27 mouse cellular contexts compared by ENCODE assay signal in the genomic region with DNA sequence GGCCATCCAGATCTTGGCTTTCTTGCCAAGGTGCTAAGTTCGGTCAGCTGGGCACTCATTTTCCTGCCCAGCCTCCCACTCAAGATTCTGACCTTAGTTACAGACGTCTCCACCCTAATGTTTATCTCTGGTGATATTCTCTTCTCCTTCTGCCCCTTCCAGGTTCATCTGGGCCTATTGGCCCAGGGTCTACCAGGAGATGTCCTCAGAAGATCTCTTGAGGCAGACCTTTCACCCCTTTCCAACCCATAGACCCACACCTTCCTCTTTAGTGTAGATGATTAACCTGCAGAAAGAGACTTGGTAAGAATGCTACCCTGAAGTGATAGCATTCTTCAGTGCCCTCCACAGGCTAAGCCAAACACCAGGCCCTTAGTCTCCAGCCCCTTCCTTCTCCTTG. TPM values are rescaled to one million over a fixed set of nuclear protein-coding genes. Genes with fewer than 3 reads are reported as not detected.
DNase-seq lines count a peak whose midpoint lies in the region; ATAC-seq and TF ChIP-seq lines count a peak whose summit lies in the region.
"Had no signal": no experiment of that assay in that cellular context is flagged by ENCODE, and none has a peak within 500 bp of the region (broad histone marks: within the 10 kb centered on the region; RNA-seq: fewer than 3 reads in every experiment).

No protein-coding gene starts in this region.

- no peak for ATAC-seq in kidney, embryonic 15.5 days (replicated peaks; ENCODE audit: low FRiP score)
- ATAC-seq in midbrain, embryonic 15.5 days (replicated peaks), result no peak
- ATAC-seq in neural tube, embryonic 15.5 days (ENCODE audit: low FRiP score), result no peak
- ATAC-seq: CD4-positive, CD25-positive, alpha-beta regulatory T cell, adult 4 months; forebrain, embryonic 16.5 days had no signal

- H3K9me3 ChIP-seq in kidney, embryonic 15.5 days (replicated peaks), result no peaks in the 10 kb centered on the region
- no peaks in the 10 kb centered on the region for H3K9me3 ChIP-seq in midbrain, embryonic 15.5 days
- no peaks in the 10 kb centered on the region for H3K9me3 ChIP-seq in midbrain, embryonic 10.5 days (replicated peaks)
- H3K9me3 ChIP-seq in neural tube, embryonic 15.5 days (replicated peaks), result no peaks in the 10 kb centered on the region
- H3K9me3 ChIP-seq: forebrain, embryonic 10.5 days; heart, embryonic 15.5 days; limb, embryonic 10.5 days; liver, embryonic 15.5 days; midbrain, embryonic 12.5 days; neural tube, embryonic 12.5 days had no signal

- intact Hi-C loops in gastrocnemius, adult 2 months (cut with DNase I), result loop anchor here (5.0 kb wide), 1 partner anchor 49 kb away; no protein-coding TSS in a partner anchor

- TF ChIP-seq CTCF in gastrocnemius, adult 2 months (IDR thresholded peaks at IDR 0.05), result no peak

- no peak overlapping the region for H3K9ac ChIP-seq in kidney, embryonic 15.5 days
- no peak overlapping the region for H3K9ac ChIP-seq in midbrain, embryonic 15.5 days
- H3K9ac ChIP-seq in neural tube, embryonic 15.5 days (replicated peaks), result no peak overlapping the region
- H3K9ac ChIP-seq: heart, embryonic 15.5 days; liver, embryonic 15.5 days; midbrain, embryonic 12.5 days; neural tube, embryonic 12.5 days had no signal

- H3K4me3 ChIP-seq in gastrocnemius, adult 2 months, result no peak overlapping the region
- no peak overlapping the region for H3K4me3 ChIP-seq in kidney, embryonic 15.5 days (replicated peaks)
- no peak overlapping the region for H3K4me3 ChIP-seq in midbrain, embryonic 15.5 days
- no peak overlapping the region for H3K4me3 ChIP-seq in midbrain, embryonic 10.5 days
- H3K4me3 ChIP-seq in neural tube, embryonic 15.5 days (replicated peaks), result no peak overlapping the region
- H3K4me3 ChIP-seq: heart, embryonic 15.5 days; limb, embryonic 10.5 days; liver, embryonic 15.5 days; midbrain, embryonic 12.5 days; neural tube, embryonic 12.5 days had no signal

- H3K4me1 ChIP-seq in kidney, embryonic 15.5 days, result peaks cover 56% of the 10 kb centered on the region
- H3K4me1 ChIP-seq in midbrain, embryonic 15.5 days, result peaks cover 37% of the 10 kb centered on the region
- H3K4me1 ChIP-seq in midbrain, embryonic 10.5 days, result peaks cover 49% of the 10 kb centered on the region
- H3K4me1 ChIP-seq in neural tube, embryonic 15.5 days, result peaks cover 38% of the 10 kb centered on the region

- no peak for DNase-seq in gastrocnemius, adult 2 months
- no peak for DNase-seq in gastrocnemius, postnatal 4 days (ENCODE audit: low spot score in 2 of 2)
- peak; percentile 78 for DNase-seq in kidney, adult 11 months
- DNase-seq in midbrain, embryonic 10.5 days (ENCODE audit: low spot score), result no peak
- DNase-seq in cerebellum, postnatal 10 days, result no peak
- DNase-seq: adrenal gland, postnatal 25 days; cerebellum, postnatal 14 days; gastrocnemius, postnatal 25 days; heart, postnatal 36 days; liver; thymus, postnatal 36 days had no signal

- H3K36me3 ChIP-seq in kidney, embryonic 15.5 days, result no peaks in the 10 kb centered on the region
- no peaks in the 10 kb centered on the region for H3K36me3 ChIP-seq in midbrain, embryonic 15.5 days (replicated peaks)
- no peaks in the 10 kb centered on the region for H3K36me3 ChIP-seq in midbrain, embryonic 10.5 days
- H3K36me3 ChIP-seq in neural tube, embryonic 15.5 days, result no peaks in the 10 kb centered on the region
- H3K36me3 ChIP-seq: forebrain, embryonic 10.5 days; heart, embryonic 15.5 days; limb, embryonic 10.5 days; liver, embryonic 15.5 days; midbrain, embryonic 12.5 days; neural tube, embryonic 12.5 days had no signal

- peaks cover 35% of the 10 kb centered on the region for H3K27me3 ChIP-seq in kidney, embryonic 15.5 days
- H3K27me3 ChIP-seq in midbrain, embryonic 15.5 days (replicated peaks), result peaks cover 20% of the 10 kb centered on the region
- peaks cover 57% of the 10 kb centered on the region for H3K27me3 ChIP-seq in midbrain, embryonic 10.5 days (ENCODE audit: low read depth, poor library complexity, severe bottlenecking)
- H3K27me3 ChIP-seq in neural tube, embryonic 15.5 days (replicated peaks), result peaks cover 26% of the 10 kb centered on the region

- no peak overlapping the region for H3K4me2 ChIP-seq in kidney, embryonic 15.5 days
- H3K4me2 ChIP-seq in midbrain, embryonic 15.5 days, result peak overlapping the region; percentile 12; the same call in 1 of the 2 replicates
- H3K4me2 ChIP-seq in neural tube, embryonic 15.5 days, result peak overlapping the region; percentile 84; the same call in 1 of the 2 replicates
- H3K4me2 ChIP-seq: heart, embryonic 15.5 days; liver, embryonic 15.5 days; midbrain, embryonic 12.5 days had no signal

- WGBS in kidney, embryonic 15.5 days, result 69% methylated on average over 2 of the region's 2 CpGs
- WGBS in midbrain, embryonic 15.5 days, result 88% methylated on average over 2 of the region's 2 CpGs
- 87% methylated on average over 2 of the region's 2 CpGs for WGBS in midbrain, embryonic 10.5 days
- WGBS in neural tube, embryonic 15.5 days, result 88% methylated on average over 2 of the region's 2 CpGs

- peak overlapping the region; percentile 93 for H3K27ac ChIP-seq in gastrocnemius, adult 2 months
- no peak overlapping the region for H3K27ac ChIP-seq in kidney, embryonic 15.5 days
- H3K27ac ChIP-seq in midbrain, embryonic 15.5 days, result no peak overlapping the region
- H3K27ac ChIP-seq in midbrain, embryonic 10.5 days (replicated peaks), result no peak overlapping the region
- H3K27ac ChIP-seq in neural tube, embryonic 15.5 days (replicated peaks), result no peak overlapping the region
- H3K27ac ChIP-seq: forebrain, embryonic 10.5 days; heart, embryonic 15.5 days; limb, embryonic 10.5 days; liver, embryonic 15.5 days; midbrain, embryonic 12.5 days; neural tube, embryonic 12.5 days had no signal

RNA-seq across cellular contexts. Expression of a gene that starts 2.8 kb away (rescaled TPM):
- 1 to 10 TPM; 4.8 to 7.4 TPM for total RNA-seq in gastrocnemius, adult 2 months (2021)
- total RNA-seq in gastrocnemius, postnatal 4 days (2021), result 10 to 100 TPM; 23.4 to 26.4 TPM
- polyA plus RNA-seq in kidney, embryonic 15.5 days (2015; fragmentation: Nextera tagmentation; extraction: Ambion mirVana), result 5.6 and 7.7 TPM in 2 replicates
- 31.5 and 33.5 TPM in 2 replicates for polyA plus RNA-seq in midbrain, embryonic 15.5 days (2015; fragmentation: Nextera tagmentation; extraction: Ambion mirVana)
- 12.2 and 13.1 TPM in 2 replicates for polyA plus RNA-seq in midbrain, embryonic 10.5 days (2016; fragmentation: Nextera tagmentation; extraction: Ambion mirVana)
- 30.0 and 31.9 TPM in 2 replicates for polyA plus RNA-seq in neural tube, embryonic 15.5 days (2015; fragmentation: Nextera tagmentation; extraction: Ambion mirVana)
- total RNA-seq: monocyte, adult 5-6 weeks had no signal

RNA-seq across cellular contexts. Expression of a gene that starts 10.8 kb away (rescaled TPM):
- 10 to 100 TPM; 25.4 to 35.3 TPM for total RNA-seq in gastrocnemius, adult 2 months (2021)
- total RNA-seq in gastrocnemius, postnatal 4 days (2021), result 10 to 100 TPM; 44.4 to 46.1 TPM
- 115 and 124 TPM in 2 replicates for polyA plus RNA-seq in kidney, embryonic 15.5 days (2015; fragmentation: Nextera tagmentation; extraction: Ambion mirVana)
- polyA plus RNA-seq in midbrain, embryonic 15.5 days (2015; fragmentation: Nextera tagmentation; extraction: Ambion mirVana), result 93.4 and 99.2 TPM in 2 replicates
- 115 and 129 TPM in 2 replicates for polyA plus RNA-seq in midbrain, embryonic 10.5 days (2016; fragmentation: Nextera tagmentation; extraction: Ambion mirVana)
- 90.0 and 96.6 TPM in 2 replicates for polyA plus RNA-seq in neural tube, embryonic 15.5 days (2015; fragmentation: Nextera tagmentation; extraction: Ambion mirVana)

RNA-seq across cellular contexts. Expression of a gene that starts 14.0 kb away (rescaled TPM):
- total RNA-seq in gastrocnemius, adult 2 months (2021), result 1 to 10 TPM in 1 of 2 experiments, under 1 TPM in 1; 0.66 to 1.1 TPM
- 1 to 10 TPM; 3.8 to 5.1 TPM for total RNA-seq in gastrocnemius, postnatal 4 days (2021)
- polyA plus RNA-seq in kidney, embryonic 15.5 days (2015; fragmentation: Nextera tagmentation; extraction: Ambion mirVana), result 0.42 and 0.47 TPM in 2 replicates
- 0.93 and 1.2 TPM in 2 replicates for polyA plus RNA-seq in midbrain, embryonic 15.5 days (2015; fragmentation: Nextera tagmentation; extraction: Ambion mirVana)
- 0.31 and 0.45 TPM in 2 replicates for polyA plus RNA-seq in midbrain, embryonic 10.5 days (2016; fragmentation: Nextera tagmentation; extraction: Ambion mirVana)
- 0.78 and 1.2 TPM in 2 replicates for polyA plus RNA-seq in neural tube, embryonic 15.5 days (2015; fragmentation: Nextera tagmentation; extraction: Ambion mirVana)
- total RNA-seq: megakaryocyte progenitor cell, adult 5-6 weeks; monocyte, adult 5-6 weeks had no signal
- polyA plus RNA-seq: CD4-positive, CD25-positive, alpha-beta regulatory T cell, adult 4 months had no signal

RNA-seq across cellular contexts. Expression of a gene that starts 18.5 kb away (rescaled TPM):
- not detected for total RNA-seq in gastrocnemius, adult 2 months (2021)
- under 1 TPM in 1 of 2 experiments, not detected in 1; 0.39 TPM for total RNA-seq in gastrocnemius, postnatal 4 days (2021)
- 0.19 and 0.34 TPM in 2 replicates for polyA plus RNA-seq in kidney, embryonic 15.5 days (2015; fragmentation: Nextera tagmentation; extraction: Ambion mirVana)
- not detected in 2 replicates for polyA plus RNA-seq in midbrain, embryonic 15.5 days (2015; fragmentation: Nextera tagmentation; extraction: Ambion mirVana)
- not detected in 2 replicates for polyA plus RNA-seq in midbrain, embryonic 10.5 days (2016; fragmentation: Nextera tagmentation; extraction: Ambion mirVana)
- 0.27 TPM in 1 of 2 replicates, not detected in the other for polyA plus RNA-seq in neural tube, embryonic 15.5 days (2015; fragmentation: Nextera tagmentation; extraction: Ambion mirVana)
- total RNA-seq: adrenal gland, postnatal 25 days; gastrocnemius, postnatal 25 days; heart, postnatal 36 days; layer of hippocampus, adult 18-20 months; megakaryocyte progenitor cell, adult 5-6 weeks; monocyte, adult 5-6 weeks had no signal
- polyA plus RNA-seq: brain, embryonic 14.5 days; CD4-positive, CD25-positive, alpha-beta regulatory T cell, adult 4 months; embryonic facial prominence, embryonic 11.5 days; forebrain, embryonic 10.5 days; forebrain, embryonic 16.5 days; heart, embryonic 15.5 days; limb, embryonic 10.5 days; midbrain, embryonic 12.5 days; neural tube, embryonic 12.5 days had no signal

RNA-seq across cellular contexts. Expression of a gene that starts 31.0 kb away (rescaled TPM):
- 10 to 100 TPM; 39.0 to 52.7 TPM for total RNA-seq in gastrocnemius, adult 2 months (2021)
- 10 to 100 TPM; 61.5 to 67.5 TPM for total RNA-seq in gastrocnemius, postnatal 4 days (2021)
- polyA plus RNA-seq in kidney, embryonic 15.5 days (2015; fragmentation: Nextera tagmentation; extraction: Ambion mirVana), result 217 and 226 TPM in 2 replicates
- 242 and 244 TPM in 2 replicates for polyA plus RNA-seq in midbrain, embryonic 15.5 days (2015; fragmentation: Nextera tagmentation; extraction: Ambion mirVana)
- 235 and 260 TPM in 2 replicates for polyA plus RNA-seq in midbrain, embryonic 10.5 days (2016; fragmentation: Nextera tagmentation; extraction: Ambion mirVana)
- 259 and 285 TPM in 2 replicates for polyA plus RNA-seq in neural tube, embryonic 15.5 days (2015; fragmentation: Nextera tagmentation; extraction: Ambion mirVana)
